Mouse (Mus musculus): ENCODE measurements around the gene Olfr1128.

DNA sequence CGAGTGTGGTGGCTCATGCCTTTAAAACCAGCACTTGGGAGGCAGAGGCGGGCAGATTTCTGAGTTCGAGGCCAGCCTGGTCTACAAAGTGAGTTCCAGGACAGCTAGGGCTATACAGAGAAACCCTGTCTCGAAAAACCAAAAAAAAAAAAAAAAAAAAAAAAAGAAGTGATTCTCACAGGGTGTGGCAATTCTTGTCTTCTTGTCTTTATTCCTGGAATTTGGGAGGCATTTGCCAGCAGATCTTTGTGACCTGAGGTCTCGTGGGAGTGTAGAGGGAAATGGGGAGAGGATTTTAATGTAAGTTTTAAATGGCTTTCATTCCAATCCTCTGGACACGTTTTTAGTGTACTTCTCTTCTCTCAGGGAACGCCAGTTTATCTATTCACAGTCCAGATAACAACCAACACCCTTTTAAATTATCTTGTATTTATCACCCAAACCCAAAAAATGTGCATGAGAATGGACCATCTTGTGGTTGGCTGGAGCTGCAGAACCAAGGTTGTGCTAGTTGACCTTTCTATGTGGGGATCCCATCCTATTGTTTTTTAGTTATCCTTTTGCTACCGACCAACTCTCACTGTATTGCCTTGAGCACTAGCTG, 29.8 kb downstream of the Olfr1128 start:
- no peak for TF ChIP-seq GATA1 (IDR thresholded peaks at IDR 0.05; ENCODE audit: low read length)
- TF ChIP-seq TAL1 (IDR thresholded peaks at IDR 0.05; ENCODE audit: low read length), result no peak

Data from erythroblast, embryonic 14.5 days (primary cell).